Mouse (Mus musculus) lung, postnatal 14 days (tissue): ENCODE results near the gene Krit1.
"Not testable (repeated sequence)": the region's sequence is repeated elsewhere in the genome, so short reads cannot be mapped to it uniquely, and the experiment has no call there.

ENCODE experiments used
- DNase-seq: peaks from one replicate; pipeline ENCODE4 v3.0.0; 2021

Gene Krit1

DNA sequence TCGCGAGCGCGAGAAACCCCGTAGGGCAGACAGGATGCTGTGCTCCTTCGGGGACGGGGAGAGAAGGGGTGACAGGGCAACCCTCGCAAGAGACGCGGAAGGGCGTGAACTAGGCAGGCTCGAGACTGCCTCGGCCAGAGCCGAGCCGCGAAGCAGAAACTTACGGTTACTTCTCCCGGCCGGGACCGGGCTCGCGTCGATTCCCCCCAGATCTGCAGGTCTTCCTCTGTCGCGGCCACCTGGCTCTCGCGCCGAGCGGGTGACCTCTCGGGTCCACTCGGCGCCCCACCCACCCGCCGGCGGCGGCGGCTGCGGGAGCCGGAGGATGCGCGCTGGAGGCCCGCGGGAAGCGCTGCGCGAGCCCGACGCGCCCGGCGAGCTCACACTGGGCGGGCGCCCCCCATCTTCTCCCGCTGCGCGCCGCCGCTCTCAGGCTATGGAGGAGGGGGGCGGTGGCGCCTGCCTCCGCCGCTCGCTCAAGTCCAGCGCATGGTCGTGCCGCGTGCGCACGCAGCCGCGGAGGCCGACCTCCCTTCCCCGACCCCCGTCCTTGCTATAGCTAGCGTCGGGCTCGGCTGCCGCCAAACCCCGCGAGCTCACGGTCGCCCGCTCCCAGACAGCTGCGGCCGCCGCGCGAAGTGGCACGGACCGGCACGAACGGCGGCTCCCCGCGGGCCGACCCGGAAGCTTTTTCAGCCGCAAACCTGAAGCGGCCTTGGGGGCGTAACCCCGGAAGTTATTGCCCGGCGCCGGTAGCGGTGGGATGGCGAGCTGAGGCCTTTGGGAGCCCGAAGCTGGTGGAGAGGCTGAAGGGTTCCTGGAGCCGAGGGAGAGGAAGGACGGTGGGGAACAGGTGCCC lies at the start of gene Krit1, which contains the start of gene Ankib1:
Gene Krit1 (plus strand): TSS at position 752 of the 859 bp plus-strand sequence.
Gene Ankib1 (minus strand): TSS at position 493 of the 859 bp plus-strand sequence.
- peak; percentile 89 for DNase-seq

DNA sequence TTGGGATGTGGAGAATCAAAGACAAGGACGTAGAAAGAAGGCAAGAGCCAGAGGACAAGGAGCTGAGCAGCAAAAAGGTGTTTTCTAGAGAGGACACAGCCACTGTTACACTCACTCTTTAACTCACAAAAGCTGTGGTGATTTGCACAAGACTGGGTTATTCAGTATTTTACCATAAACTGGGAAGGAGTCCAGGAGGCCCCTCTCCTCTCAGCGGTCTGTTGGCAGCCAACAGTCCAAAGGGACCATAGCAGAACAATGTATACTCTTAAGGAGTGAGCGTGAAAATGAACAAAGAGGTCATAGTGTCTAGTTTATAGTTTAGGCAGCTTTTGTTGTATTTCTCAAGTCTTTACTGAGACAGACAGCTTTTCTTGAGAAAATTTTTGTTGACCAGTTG lies 31.5 kb upstream of the Krit1 start:
- no peak for DNase-seq

GRCm38 (mm10) chr5:3772017-3772416 lies 31.0 kb upstream of the Krit1 start:
- DNase-seq: no peak

DNA sequence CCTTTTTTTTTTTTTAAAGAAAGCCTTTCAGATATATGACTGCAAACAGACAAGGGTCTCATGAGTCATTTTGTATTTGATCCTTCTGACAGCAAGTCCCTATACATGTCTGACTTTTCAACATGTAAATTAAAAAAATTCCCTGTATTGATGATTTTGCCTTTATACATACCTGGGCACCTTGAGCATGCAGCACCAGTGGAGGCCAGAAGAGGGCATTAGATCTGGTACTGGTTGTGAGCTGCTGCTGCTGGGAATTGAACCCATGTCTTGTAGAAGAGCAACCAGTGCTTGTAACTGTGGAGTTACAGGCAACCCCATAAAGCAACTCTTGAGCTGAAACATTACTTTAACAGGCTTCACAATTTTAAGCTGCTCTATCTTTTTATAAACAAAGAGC lies 20.3 kb upstream of the Krit1 start:
- DNase-seq: no peak

DNA sequence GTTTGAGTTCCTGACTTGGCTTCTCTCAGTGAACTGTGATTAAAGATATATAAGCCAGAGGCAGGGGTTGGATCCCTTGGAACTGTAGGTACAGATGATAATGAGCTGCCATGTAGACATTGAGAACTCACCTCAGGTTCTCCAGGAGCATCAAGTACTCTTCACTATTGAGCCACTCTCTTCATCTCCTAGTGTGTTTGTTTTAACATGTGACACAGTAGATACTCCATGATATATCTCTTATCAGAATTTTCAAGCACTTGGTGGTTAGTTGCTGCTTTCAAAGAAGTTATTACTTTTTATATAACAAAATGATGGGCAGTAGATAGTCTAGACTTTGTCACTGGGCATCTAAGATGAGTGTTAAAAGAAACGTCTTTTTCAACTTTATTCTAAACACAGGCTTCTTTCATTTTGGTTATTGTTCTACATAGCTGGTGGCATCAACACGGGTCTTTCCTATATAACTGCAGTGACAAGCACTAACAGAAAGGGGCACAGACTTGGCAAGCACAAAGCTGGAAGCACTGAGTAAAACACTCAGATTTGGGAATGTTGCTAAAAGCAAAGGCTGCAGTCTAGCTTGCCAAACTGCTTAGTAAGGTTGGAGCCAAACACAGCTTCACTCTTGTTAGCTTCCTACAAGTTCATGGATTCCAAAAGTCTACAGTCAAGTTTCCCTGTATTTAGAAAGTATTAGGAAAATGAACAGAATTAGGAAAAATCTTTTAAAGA lies 18.9 kb upstream of the Krit1 start:
- no peak for DNase-seq

- no peak for DNase-seq
Measured at GRCm38 (mm10) chr5:3784751-3785496, 18.1 kb upstream of the Krit1 start.

- no peak for DNase-seq
Measured at GRCm38 (mm10) chr5:3787548-3787947, 15.4 kb upstream of the Krit1 start.

GRCm38 (mm10) chr5:3791048-3791447 lies 11.9 kb upstream of the Krit1 start:
- DNase-seq: no peak

DNA sequence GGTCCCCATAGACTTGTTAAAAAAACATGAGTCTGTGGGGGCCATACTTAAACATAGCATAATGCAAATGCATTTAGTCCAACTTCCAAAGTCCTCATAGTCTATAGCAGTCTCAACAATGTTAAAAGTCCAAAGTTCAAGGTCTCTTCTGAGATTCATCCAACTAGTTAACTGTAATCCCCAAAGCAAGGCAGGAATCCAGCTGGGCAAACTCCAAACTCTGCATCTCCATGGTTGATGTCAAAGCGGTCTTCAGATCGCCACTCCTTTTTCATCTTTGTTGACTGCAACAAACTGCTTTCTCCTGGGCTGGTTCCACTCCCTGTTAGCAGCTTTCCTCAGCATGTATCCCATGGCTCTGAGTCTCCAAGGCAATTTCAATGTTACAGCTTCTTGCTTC lies 5.9 kb upstream of the Krit1 start:
- DNase-seq: not testable (repeated sequence)

DNA sequence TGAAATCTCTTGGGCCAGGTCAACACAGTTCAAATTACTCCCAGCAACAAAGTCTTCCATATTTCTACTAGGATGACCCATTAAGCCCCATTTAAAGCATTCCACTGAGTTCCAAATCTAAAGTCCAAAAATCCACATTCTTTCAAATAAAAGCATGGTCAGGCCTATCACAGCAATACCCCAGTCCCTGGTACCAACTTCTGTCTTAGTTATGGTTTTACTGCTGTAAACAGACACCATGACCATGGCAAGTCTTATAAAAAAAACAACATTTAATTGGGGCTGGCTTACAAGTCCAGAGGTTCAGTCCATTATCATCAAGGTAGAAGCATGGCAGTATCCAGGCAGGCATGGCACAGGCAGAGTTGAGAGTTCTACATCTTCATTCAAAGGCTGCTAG lies 4.3 kb upstream of the Krit1 start:
- DNase-seq: not testable (repeated sequence)

DNA sequence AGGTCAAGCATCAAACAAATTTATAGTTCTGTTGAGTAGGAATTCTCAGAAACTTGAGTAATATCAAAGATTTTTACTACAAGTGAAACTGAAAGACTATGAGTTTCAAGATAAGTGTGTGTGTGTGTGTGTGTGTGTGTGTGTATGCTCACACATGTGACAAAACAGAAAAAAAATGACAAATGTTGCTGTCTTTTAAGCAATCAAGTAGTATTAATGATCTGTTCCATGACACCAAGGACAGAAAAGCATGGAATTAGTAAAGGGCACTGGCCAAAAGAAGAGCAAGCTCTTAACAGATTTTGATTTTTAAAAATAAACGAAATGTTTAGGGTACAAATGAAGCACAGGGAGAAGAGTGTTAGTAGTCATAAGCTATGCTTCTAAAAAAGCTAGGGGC lies 2.9 kb upstream of the Krit1 start:
- DNase-seq: no peak

- no peak for DNase-seq
Measured at GRCm38 (mm10) chr5:3800881-3801280, 2.1 kb upstream of the Krit1 start.

DNA sequence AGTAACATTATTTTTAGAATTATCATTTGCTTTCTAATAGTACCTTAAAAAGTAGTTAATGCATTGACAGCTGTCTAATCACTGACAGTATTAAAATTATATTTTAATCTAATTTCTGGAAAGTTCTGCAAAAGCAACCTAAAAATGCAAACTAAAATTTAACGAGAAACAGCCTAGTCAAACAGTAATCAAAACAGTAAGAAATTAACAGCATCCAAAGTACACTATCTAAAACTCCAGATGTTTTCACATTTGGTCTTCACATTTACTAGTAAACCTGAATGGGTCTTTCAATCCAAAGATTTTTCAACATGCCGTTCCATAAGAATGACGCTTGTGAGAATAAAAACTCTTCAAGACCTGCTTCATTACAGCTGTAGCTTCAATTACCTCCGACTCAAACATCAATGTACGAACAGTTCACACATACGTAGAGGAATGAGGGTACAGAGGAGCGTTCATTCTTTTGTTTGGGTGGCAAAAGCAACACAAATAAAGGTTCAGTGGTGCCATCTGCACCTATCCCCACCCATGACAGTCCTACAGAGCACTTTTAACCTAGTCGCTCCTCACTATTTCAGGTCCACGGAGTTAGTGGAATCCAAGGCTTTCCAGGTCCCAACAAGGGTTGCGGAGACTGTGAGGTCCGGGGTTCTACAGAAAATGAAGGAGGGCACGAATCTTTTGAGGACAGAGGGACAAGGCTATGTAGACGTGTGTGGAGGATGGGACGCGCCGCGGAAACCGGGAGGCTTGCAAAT lies 1.1 kb upstream of the Krit1 start:
- DNase-seq: no peak

- DNase-seq: no peak
Measured at GRCm38 (mm10) chr5:3803292-3804165, 545 bp downstream of the Krit1 start.

DNA sequence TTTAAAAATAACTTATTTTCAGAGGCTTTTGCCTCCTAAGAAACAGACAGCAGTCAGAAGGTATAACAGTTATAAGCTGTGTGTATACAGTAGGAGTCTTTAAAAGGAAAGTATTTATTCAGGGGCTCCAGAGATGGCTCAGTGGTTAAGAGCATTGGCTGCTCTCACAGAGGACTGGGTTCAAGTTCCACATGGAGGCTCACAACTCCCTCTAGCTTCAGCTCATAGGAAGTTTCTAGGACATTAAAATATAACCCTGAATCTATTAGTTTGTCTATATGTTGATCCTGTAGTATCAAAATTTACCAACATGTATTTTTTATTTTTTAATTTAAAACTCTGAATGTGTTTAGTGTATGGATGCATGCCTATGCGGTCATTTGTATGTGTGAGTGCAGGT lies 5.5 kb downstream of the Krit1 start:
- DNase-seq: no peak

DNA sequence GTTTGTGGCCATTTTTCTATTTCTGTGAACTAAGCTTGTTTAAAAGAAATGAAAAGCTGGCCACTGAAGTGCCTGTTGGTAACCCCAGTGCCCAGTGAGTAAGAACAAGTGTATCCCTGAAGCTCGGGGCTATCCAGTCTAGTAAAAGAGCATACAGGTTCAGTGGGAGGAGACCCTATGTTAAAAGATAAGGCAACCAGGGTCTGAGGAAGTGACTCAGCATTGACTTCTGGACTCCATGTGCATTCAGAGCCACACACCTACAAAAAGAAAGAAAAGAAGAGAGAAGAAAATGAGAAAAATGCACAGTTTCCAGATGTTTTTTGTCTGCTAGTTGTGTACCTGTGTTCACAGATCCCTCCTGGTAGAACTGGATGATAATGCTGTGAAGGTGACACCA lies 31.1 kb downstream of the Krit1 start:
- no peak for DNase-seq

DNA sequence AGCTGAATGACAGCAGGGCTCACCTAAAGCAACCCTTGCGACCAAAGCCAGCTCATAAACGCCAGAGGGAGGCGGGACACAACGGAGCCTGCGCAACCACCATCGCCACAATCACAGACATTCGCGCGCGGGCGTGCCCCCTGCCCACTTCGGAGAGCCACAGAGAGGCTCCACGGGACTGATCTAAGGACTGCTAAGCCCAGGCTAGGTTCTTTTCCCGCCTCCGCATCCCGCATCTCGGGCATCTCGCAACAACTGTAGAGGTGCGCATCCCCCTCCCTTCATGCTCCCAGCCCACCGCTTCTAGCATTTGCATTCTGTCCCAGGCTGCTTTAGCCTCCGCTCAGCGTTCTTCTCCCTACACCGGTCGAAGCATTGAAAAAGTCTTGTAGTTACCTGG lies 42.0 kb downstream of the Krit1 start, which contains the start of gene Lrrd1:
Gene Lrrd1 (plus strand): TSS at position 148 of the 400 bp plus-strand sequence.
- no peak for DNase-seq

DNA sequence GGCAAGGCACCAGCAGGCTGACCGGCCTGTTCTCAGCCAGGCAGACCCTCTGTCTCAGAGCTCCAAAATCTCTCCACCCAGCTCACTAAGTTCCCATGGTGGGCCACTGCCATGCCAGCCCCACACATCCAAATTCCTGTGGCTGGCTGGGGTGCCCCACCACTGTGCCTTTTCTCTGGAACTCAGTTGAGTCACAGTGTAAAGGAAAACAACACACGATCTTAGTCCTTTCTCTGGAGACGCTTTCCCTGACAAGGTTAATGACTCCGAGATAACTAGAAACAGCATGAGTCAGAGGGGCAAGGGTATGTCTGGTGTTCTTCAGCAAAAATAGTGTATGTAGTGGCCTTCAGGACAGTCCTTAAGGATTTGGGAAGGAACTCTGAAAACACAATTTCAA lies 67.2 kb downstream of the Krit1 start:
- DNase-seq: no peak

GRCm38 (mm10) chr5:3872348-3872747 lies 69.4 kb downstream of the Krit1 start:
- no peak for DNase-seq

- DNase-seq: no peak
Measured at GRCm38 (mm10) chr5:3873485-3873884, 70.5 kb downstream of the Krit1 start.

DNA sequence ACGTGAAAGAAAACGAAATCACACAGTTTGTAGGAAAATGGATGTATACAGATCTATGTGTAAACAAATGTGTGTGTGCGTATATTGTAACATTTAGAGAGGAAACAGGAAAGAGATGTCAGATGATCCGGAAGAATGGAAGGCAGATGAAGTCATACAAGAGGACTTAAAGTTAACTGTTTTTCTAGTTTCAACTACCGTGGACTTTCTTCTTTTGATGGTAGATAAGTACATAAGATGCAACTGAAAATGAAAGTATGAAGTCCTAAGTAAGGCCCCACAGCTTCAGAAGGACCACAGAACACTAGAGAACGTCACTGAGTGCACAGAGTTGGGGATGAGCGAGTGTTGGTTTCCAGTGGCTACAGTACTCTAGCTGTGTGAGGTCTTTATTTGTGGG lies 83.9 kb downstream of the Krit1 start:
- DNase-seq: not testable (repeated sequence)
